Mouse (Mus musculus) left cerebral cortex, postnatal 10 days (tissue): ENCODE results near the gene Syndig1l. TPM values are rescaled to one million over a fixed set of nuclear protein-coding genes. Genes with fewer than 3 reads are reported as not detected.
A peak's percentile ranks its signal among the peaks of the same experiment; 100 is the strongest.

ENCODE experiments used
- DNase-seq, 2 experiments: peaks; one replicate each; pipeline ENCODE4 v3.0.0; 2021 to 2022; ENCODE audit warnings: low spot score in 2 of 2, mixed read lengths in 1 of 2; ENCODE audit errors: extremely low spot score in 1 of 2
- intact Hi-C: fragments of 180-260 bp; cut with DNase I; formaldehyde crosslinking; loops from one replicate; pipeline ENCODE4 v1.15.1; 2025
- total RNA-seq, 2 experiments: library from RNA; stranded (reverse); gene quantifications; 2 replicates each; pipeline ENCODE4 v1.2.3; 2021

Syndig1l gene
- total RNA-seq, 2 experiments from 2014 or later: 23.5 to 32.1 TPM

GRCm38 (mm10) chr12:84684569-84684968 lies 14.1 kb downstream of the Syndig1l start:
- DNase-seq: no peak
- intact Hi-C loops: no loop called here

GRCm38 (mm10) chr12:84676011-84676410 lies 22.6 kb downstream of the Syndig1l start:
- no peak for DNase-seq
- intact Hi-C loops: no loop called here

GRCm38 (mm10) chr12:84674666-84675526 lies 23.7 kb downstream of the Syndig1l start:
- intact Hi-C loops: loop anchor here (5.0 kb wide), 1 partner anchor 82 kb away; no protein-coding TSS in a partner anchor
- peak in 1 of 2 experiments; percentile 29 for DNase-seq

- intact Hi-C loops: loop anchor here (5.0 kb wide), 1 partner anchor 86 kb away; no protein-coding TSS in a partner anchor
Measured at GRCm38 (mm10) chr12:84671646-84672045, 27.0 kb downstream of the Syndig1l start.

GRCm38 (mm10) chr12:84670555-84670954 lies 28.1 kb downstream of the Syndig1l start:
- intact Hi-C loops: loop anchor here (5.0 kb wide), 1 partner anchor 87 kb away; no protein-coding TSS in a partner anchor
- no peak for DNase-seq

More at GRCm38 (mm10) chr12:84671646-84672045, 27.0 kb downstream of the Syndig1l start:
- no peak for DNase-seq

- peak; percentile 48 to 53 for DNase-seq
- intact Hi-C loops: loop anchor here (1.0 kb wide), 1 partner anchor 101 kb away; no protein-coding TSS in a partner anchor
Measured at GRCm38 (mm10) chr12:84653912-84654311, 44.7 kb downstream of the Syndig1l start.

- intact Hi-C loops: no loop called here
- no peak for DNase-seq
Measured at GRCm38 (mm10) chr12:84650234-84650633, 48.4 kb downstream of the Syndig1l start.

GRCm38 (mm10) chr12:84640654-84641053 lies 58.0 kb downstream of the Syndig1l start, which contains the start of gene Vrtn:
Gene Vrtn (plus strand): TSS chr12:84641019.
- intact Hi-C loops: no loop called here
- no peak for DNase-seq

GRCm38 (mm10) chr12:84640253-84640652 lies 58.4 kb downstream of the Syndig1l start:
- DNase-seq: no peak
- intact Hi-C loops: no loop called here

- no peak for DNase-seq
- intact Hi-C loops: no loop called here
Measured at GRCm38 (mm10) chr12:84631867-84632266, 66.8 kb downstream of the Syndig1l start.

Other genes with a start within 250 kb of the Syndig1l start
- 10 to 100 TPM; 29.5 to 32.5 TPM for gene Aldh6a1, start 247.8 kb downstream of the Syndig1l start, total RNA-seq
- 10 to 100 TPM; 16.0 to 16.8 TPM for gene Lin52, start 247.4 kb downstream of the Syndig1l start, total RNA-seq
- under 1 TPM; 0.39 TPM for gene Vsx2, start 129.1 kb downstream of the Syndig1l start, total RNA-seq
- gene Abcd4, start 81.4 kb downstream of the Syndig1l start, total RNA-seq: 10 to 100 TPM; 10.6 to 10.8 TPM
- under 1 TPM in 1 of 2 experiments, not detected in 1; 0.11 TPM for gene Vrtn, start 57.8 kb downstream of the Syndig1l start, total RNA-seq
- gene Npc2, start 74.3 kb upstream of the Syndig1l start, total RNA-seq: 10 to 100 TPM; 27.3 to 30.1 TPM
- 10 to 100 TPM; 47.4 to 51.2 TPM for gene Isca2, start 74.4 kb upstream of the Syndig1l start, total RNA-seq
- gene Ltbp2, start 177.7 kb upstream of the Syndig1l start, total RNA-seq: 1 to 10 TPM; 1.4 to 2.0 TPM